Mouse (Mus musculus): ENCODE measurements at regions not wholly inside any gene's neighbourhood (a gene's known extent, or its start where the extent isn't known, plus 50 kb on each side); places are given as distances from the start of the nearest gene placed in this dataset.

DNA sequence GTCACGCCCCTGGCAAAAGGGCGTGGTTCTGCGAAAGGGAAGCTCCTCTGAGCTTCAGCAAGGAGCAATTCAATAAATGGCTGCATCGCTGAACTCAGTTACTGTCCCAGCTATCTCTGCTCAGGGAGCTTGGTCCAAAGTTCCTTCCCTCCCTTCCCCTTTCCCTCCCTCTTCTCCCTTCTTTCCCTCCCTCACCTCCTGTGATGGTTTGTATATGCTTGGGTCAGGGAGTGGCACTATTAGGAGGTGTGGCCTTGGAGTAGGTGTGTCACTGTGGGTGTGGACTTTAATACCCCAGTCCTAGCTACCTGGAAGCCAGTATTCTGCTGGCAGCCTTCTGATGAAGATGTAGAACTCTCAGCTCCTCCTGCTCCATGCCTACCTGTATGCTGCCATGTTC is 120.5 kb downstream of the Erv3 start:
- TF ChIP-seq CTCF (IDR thresholded peaks at IDR 0.05; ENCODE audit: borderline replicate concordance, insufficient read depth, low read depth, low read length) (no peak), POLR2A (IDR thresholded peaks at IDR 0.05; ENCODE audit: borderline replicate concordance, insufficient read depth, low read length) (no peak)

Data from cerebellum, adult 2 months (tissue).